Mouse (Mus musculus): ENCODE data around the gene Nod1. TPM values are rescaled to one million over a fixed set of nuclear protein-coding genes. Genes with fewer than 3 reads are reported as not detected.

The Nod1 gene
- total RNA-seq, 2 experiments from 2014 or later: 19.8 to 21.2 TPM

GRCm38 (mm10) chr6:54906053-54907040 is 66.1 kb downstream of the Nod1 start:
- intact Hi-C loops (cut with DNase I): no loop called here
- peak in 1 of 2 experiments; percentile 21 for DNase-seq

DNA sequence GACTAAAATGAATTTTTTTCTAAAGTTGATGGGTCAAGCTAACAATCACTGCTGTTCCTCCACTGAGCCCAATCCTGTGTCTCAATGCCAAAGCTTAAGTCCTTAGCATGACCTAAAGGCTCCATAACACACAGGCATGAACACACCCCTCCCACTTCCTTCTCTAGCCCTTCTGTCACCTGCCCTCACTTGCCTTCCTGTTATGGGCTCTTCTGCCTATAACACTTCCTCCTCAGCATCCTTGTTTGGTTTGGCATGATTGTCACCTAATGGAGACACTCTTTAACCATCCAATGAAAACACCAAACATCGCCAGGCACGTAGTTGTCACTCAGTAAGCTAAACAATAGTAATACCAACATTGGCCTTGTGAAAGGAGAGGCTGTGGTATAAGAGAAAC is 69.9 kb downstream of the Nod1 start:
- no peak for DNase-seq
- intact Hi-C loops (cut with DNase I): loop anchor here (5.0 kb wide), 1 partner anchor 85 kb away; the partner anchor contains the start of gene Znrf2

- no peak for DNase-seq
- intact Hi-C loops (cut with DNase I): loop anchor here (5.0 kb wide), 1 partner anchor 83 kb away; the partner anchor contains the start of gene Znrf2
Observed at GRCm38 (mm10) chr6:54900256-54900655, 72.2 kb downstream of the Nod1 start.

DNA sequence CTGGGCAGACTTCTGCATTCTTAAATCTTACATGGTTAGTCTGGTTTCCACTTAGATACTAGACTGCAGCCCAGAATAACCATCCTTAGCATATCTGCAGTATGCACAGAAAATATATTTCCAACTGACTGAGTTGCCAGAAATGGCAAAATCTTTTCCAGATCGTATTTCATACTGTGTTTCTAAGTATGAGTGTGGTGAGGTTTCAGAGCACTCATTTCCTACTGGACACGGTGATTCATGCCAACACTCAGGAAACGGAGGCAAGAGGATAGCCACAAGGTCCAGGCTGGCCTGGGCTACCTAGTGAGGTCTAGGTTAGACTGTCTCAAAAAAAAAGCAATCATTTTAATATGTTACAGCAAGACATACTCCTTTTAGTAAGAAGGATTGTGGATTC is 81.0 kb downstream of the Nod1 start:
- DNase-seq: no peak
- intact Hi-C loops (cut with DNase I): loop anchor here (5.0 kb wide), 1 partner anchor 184 kb away; no protein-coding TSS in a partner anchor

DNA sequence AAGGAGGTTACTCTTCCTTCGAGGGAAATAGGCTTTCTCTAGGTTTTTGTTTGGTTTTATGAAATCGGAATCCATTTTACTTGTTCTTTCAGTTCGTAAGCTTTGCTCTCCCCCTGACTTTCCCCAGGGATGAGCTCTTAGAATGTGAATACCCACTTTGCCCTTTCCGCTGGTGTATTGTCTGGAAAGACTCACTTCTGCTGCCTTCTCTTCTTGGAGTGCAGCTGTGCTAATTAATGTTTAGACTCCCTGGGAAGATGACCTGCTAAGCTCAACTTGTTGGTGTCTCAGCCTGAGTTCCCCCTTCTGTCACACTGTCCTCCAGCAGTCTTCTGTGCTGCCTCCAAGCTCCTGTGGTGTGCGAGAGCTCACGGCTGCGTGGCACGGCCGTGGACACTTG is 82.2 kb downstream of the Nod1 start:
- intact Hi-C loops (cut with DNase I): loop anchor here (5.0 kb wide), 1 partner anchor 183 kb away; no protein-coding TSS in a partner anchor
- DNase-seq: no peak

DNA sequence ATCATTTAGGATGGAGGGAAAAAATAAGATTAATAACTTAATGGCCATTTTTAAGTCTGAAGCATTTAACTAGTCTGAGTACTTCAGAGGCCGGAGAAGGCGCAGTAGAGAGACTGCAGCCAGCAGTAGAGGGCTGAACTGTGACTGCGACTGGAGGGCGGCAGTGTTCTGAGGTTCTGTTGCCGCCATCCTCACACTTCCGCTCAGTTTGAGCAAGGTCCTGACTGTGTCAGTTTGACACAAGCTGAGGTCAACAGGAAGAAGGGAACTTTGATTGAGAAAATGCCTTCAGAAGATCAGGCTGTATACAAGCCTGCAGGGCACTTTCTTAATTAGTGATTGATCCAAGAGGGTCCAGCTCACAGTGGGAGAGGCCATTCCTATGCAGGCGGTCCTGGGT is 86.2 kb downstream of the Nod1 start:
- intact Hi-C loops (cut with DNase I): no loop called here
- no peak for DNase-seq

DNA sequence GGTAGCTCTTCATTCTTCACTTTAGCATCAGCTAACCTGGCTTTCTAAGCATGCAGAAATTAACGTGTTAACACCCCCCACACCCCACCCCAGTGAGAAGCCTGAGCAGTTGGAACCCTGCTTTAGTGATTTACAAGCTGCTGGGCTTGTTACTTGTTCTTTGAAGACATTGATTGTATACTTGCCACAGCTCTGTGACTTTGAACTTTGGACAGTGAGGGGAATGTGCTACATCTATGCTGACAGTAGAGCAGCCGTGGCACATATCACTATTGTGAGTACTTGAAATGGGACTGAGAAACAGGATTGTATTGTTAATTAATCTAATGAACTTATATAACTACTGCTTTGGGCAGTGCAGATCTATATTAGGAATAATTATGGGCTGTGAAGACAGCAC is 89.0 kb downstream of the Nod1 start:
- intact Hi-C loops (cut with DNase I): no loop called here
- no peak for DNase-seq

GRCm38 (mm10) chr6:54880086-54880485 is 92.3 kb downstream of the Nod1 start:
- DNase-seq: no peak
- intact Hi-C loops (cut with DNase I): no loop called here

DNA sequence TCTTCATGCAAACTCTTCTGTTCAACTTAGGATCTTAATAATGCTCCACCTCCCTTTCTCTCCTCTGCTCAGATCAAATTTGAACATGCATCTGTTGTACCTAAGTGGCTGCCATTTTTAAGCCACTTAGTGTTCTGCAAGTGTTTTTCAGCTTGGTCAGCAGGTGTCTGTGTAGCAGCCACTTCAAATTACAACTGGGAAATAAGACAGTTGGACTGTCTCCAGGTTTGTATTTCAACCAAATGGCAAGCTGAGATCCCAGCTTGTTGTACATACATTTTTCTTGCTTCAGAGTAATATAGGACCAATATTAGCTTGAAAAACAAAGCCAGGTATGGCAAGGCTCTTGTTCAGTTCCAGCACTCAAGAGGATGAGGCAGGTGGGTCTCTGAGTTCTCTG is 93.9 kb downstream of the Nod1 start:
- intact Hi-C loops (cut with DNase I): loop anchor here (5.0 kb wide), 1 partner anchor 61 kb away; the partner anchor contains the start of gene Znrf2
- no peak for DNase-seq

DNA sequence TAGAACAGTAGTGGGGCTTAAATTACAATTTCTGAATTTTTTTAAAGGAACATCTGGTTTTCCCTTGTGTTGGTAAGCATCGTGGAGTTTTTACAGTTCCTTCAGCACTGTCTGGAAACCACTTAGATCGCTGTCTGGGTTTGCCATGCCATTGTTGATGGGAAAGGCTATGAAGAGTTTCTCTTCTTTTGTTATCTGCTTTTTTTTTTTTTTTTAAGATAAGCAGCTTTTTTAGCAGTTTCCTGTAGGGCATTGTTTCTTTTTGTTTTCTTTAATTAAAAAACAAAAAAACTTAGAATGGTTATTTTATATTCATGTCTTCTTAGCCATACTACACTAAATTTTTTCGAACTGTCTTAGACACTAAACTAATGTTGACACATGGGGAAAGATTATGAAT is 94.8 kb downstream of the Nod1 start:
- DNase-seq: no peak
- intact Hi-C loops (cut with DNase I): loop anchor here (5.0 kb wide), 1 partner anchor 60 kb away; the partner anchor contains the start of gene Znrf2

DNA sequence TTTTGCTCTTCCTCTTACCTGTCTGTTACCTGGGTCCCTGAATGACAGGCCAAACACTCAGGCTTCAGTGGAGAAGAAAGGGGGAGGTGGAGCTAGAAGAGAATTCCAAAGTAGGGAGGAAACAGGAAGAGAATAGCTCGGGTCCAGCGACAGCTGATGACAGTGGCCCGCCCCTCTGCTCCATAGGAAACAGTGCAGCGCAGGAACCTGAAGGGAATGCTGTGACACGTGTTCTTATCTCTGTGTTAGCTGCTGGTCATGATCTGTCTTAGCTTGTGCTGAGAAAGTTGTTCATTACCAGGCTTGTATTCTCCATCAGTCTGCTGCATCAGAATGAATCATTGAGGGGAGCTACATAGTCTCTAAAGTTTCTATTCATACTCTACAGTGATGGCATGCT is 95.6 kb downstream of the Nod1 start:
- intact Hi-C loops (cut with DNase I): loop anchor here (5.0 kb wide), 1 partner anchor 59 kb away; the partner anchor contains the start of gene Znrf2
- DNase-seq: no peak

Other genes starting within 250 kb of the Nod1 start
- 10 to 100 TPM; 16.1 to 18.1 TPM for gene Znrf2, start 155.7 kb downstream of the Nod1 start, total RNA-seq (2021)
- 10 to 100 TPM; 24.3 to 24.7 TPM for gene Ggct, start 20.3 kb upstream of the Nod1 start, total RNA-seq (2021)
- gene Gars, start 65.4 kb upstream of the Nod1 start, total RNA-seq (2021): 10 to 100 TPM; 60.7 to 62.6 TPM
- 10 to 100 TPM; 22.8 to 23.2 TPM for gene Crhr2, start 160.4 kb upstream of the Nod1 start, total RNA-seq (2021)
- 10 to 100 TPM; 23.4 to 29.7 TPM for gene Inmt, start 202.4 kb upstream of the Nod1 start, total RNA-seq (2021)
- gene Mindy4, start 230.8 kb upstream of the Nod1 start, total RNA-seq (2021): 1 to 10 TPM; 5.5 to 5.9 TPM

Data from heart, postnatal 36 days (tissue).